32 mouse cellular contexts compared by ENCODE assay signal in genomic region chr17:86907092-86907491, GRCm38 (mm10). TPM values are rescaled to one million over a fixed set of nuclear protein-coding genes. Genes with fewer than 3 reads are reported as not detected.
DNase-seq lines count a peak whose midpoint lies in the region; ATAC-seq and TF ChIP-seq lines count a peak whose summit lies in the region.
"Had no signal": no experiment of that assay in that cellular context is flagged by ENCODE, and none has a peak within 500 bp of the region (broad histone marks: within the 10 kb centered on the region; RNA-seq: fewer than 3 reads in every experiment).

No protein-coding gene starts in this region.

- H3K27me3 ChIP-seq in forebrain, embryonic 10.5 days (ENCODE audit: poor library complexity, severe bottlenecking), result peaks cover 30% of the 10 kb centered on the region
- no peaks in the 10 kb centered on the region for H3K27me3 ChIP-seq in forebrain, embryonic 14.5 days (replicated peaks; ENCODE audit: control insufficient read depth, insufficient read depth, low read length)
- H3K27me3 ChIP-seq in liver, embryonic 11.5 days (replicated peaks; ENCODE audit: control insufficient read depth, insufficient read depth, low read length), result 0 out of 2 replicates have a peak, but pooled peaks cover 2% of the 10 kb centered on the region
- H3K27me3 ChIP-seq in liver, postnatal 0 days (ENCODE audit: insufficient read depth, low read length), result no peaks in the 10 kb centered on the region
- H3K27me3 ChIP-seq: forebrain, embryonic 15.5 days; intestine, embryonic 15.5 days had no signal

- H3K9ac ChIP-seq in forebrain, embryonic 14.5 days (ENCODE audit: low read length), result no peak overlapping the region
- no peak overlapping the region for H3K9ac ChIP-seq in liver, embryonic 11.5 days (ENCODE audit: low read depth, low read length)
- no peak overlapping the region for H3K9ac ChIP-seq in liver, postnatal 0 days (replicated peaks)
- H3K9ac ChIP-seq: forebrain, embryonic 15.5 days; heart, embryonic 12.5 days; heart, embryonic 15.5 days; hindbrain, embryonic 13.5 days; intestine, embryonic 15.5 days had no signal

- TF ChIP-seq CTCF in liver, postnatal 0 days (IDR thresholded peaks at IDR 0.05; ENCODE audit: low read depth), result no peak

- 88% methylated on average over 3 of the region's 3 CpGs for WGBS in forebrain, embryonic 10.5 days
- WGBS in forebrain, embryonic 14.5 days, result 81% methylated on average over 3 of the region's 3 CpGs
- 88% methylated on average over 3 of the region's 3 CpGs for WGBS in liver, embryonic 11.5 days
- WGBS in liver, postnatal 0 days (ENCODE audit: insufficient replicate concordance), result 85% methylated on average over 3 of the region's 3 CpGs

- ATAC-seq in forebrain, embryonic 14.5 days, result no peak
- ATAC-seq in liver, embryonic 11.5 days (replicated peaks; ENCODE audit: low FRiP score), result no peak
- ATAC-seq in liver, postnatal 0 days, result no peak
- ATAC-seq: activated CD4-positive, CD25-positive, alpha-beta regulatory T cell, adult 4 months; hindbrain, embryonic 16.5 days had no signal

- H3K36me3 ChIP-seq in forebrain, embryonic 10.5 days (replicated peaks), result no peaks in the 10 kb centered on the region
- no peaks in the 10 kb centered on the region for H3K36me3 ChIP-seq in forebrain, embryonic 14.5 days (ENCODE audit: control insufficient read depth, insufficient read depth, low read length)
- no peaks in the 10 kb centered on the region for H3K36me3 ChIP-seq in liver, embryonic 11.5 days (ENCODE audit: control insufficient read depth, insufficient read depth, low read length)
- H3K36me3 ChIP-seq in liver, postnatal 0 days (replicated peaks; ENCODE audit: insufficient read depth, low read length), result no peaks in the 10 kb centered on the region
- H3K36me3 ChIP-seq: forebrain, embryonic 15.5 days; heart, embryonic 12.5 days; heart, embryonic 15.5 days; hindbrain, embryonic 10.5 days; hindbrain, embryonic 13.5 days; intestine, embryonic 15.5 days had no signal

- DNase-seq in adrenal gland, postnatal 14 days, result peak; percentile 46
- no peak for DNase-seq in adrenal gland, adult 8-10 months
- DNase-seq in forebrain, embryonic 10.5 days (ENCODE audit: extremely low spot score, low spot score), result peak; percentile 5
- no peak for DNase-seq in forebrain, embryonic 14.5 days (ENCODE audit: low spot score)
- peak; percentile 21 for DNase-seq in liver, embryonic 11.5 days (ENCODE audit: low spot score)
- DNase-seq in liver, postnatal 0 days, result no peak
- DNase-seq in thymus, postnatal 0 days (ENCODE audit: low spot score), result no peak
- DNase-seq: cerebellum, adult 11 months; cerebellum, adult 8-10 months; cerebellum, postnatal 25 days; gastrocnemius, postnatal 10 days; gastrocnemius, postnatal 36 days; heart, adult 2 months; heart, postnatal 10 days; heart, postnatal 36 days had no signal

- H3K4me3 ChIP-seq in forebrain, embryonic 10.5 days, result no peak overlapping the region
- no peak overlapping the region for H3K4me3 ChIP-seq in forebrain, embryonic 14.5 days (ENCODE audit: low read depth, low read length)
- H3K4me3 ChIP-seq in liver, embryonic 11.5 days (ENCODE audit: low read depth, low read length), result no peak overlapping the region
- no peak overlapping the region for H3K4me3 ChIP-seq in liver, postnatal 0 days (ENCODE audit: low read depth, low read length)
- H3K4me3 ChIP-seq: forebrain, embryonic 15.5 days; heart, adult 2 months; heart, embryonic 12.5 days; heart, embryonic 15.5 days; hindbrain, embryonic 10.5 days; hindbrain, embryonic 13.5 days; intestine, embryonic 15.5 days had no signal

- no peak for TF ChIP-seq EP300 in liver, postnatal 0 days (IDR thresholded peaks at IDR 0.05; ENCODE audit: low read depth)

- no peak overlapping the region for H3K27ac ChIP-seq in forebrain, embryonic 10.5 days
- no peak overlapping the region for H3K27ac ChIP-seq in forebrain, embryonic 14.5 days (ENCODE audit: low read depth, low read length)
- no peak overlapping the region for H3K27ac ChIP-seq in liver, embryonic 11.5 days (ENCODE audit: low read depth, low read length)
- no peak overlapping the region for H3K27ac ChIP-seq in liver, postnatal 0 days (ENCODE audit: low read depth)
- H3K27ac ChIP-seq: forebrain, embryonic 15.5 days; heart, adult 2 months; heart, embryonic 15.5 days; hindbrain, embryonic 10.5 days; hindbrain, embryonic 13.5 days; intestine, embryonic 15.5 days had no signal

- H3K4me2 ChIP-seq in forebrain, embryonic 14.5 days (ENCODE audit: low read length), result no peak overlapping the region
- H3K4me2 ChIP-seq in liver, embryonic 11.5 days, result no peak overlapping the region
- no peak overlapping the region for H3K4me2 ChIP-seq in liver, postnatal 0 days (ENCODE audit: low read depth, low read length)
- H3K4me2 ChIP-seq: forebrain, embryonic 15.5 days; heart, embryonic 12.5 days; heart, embryonic 15.5 days; hindbrain, embryonic 13.5 days; intestine, embryonic 15.5 days had no signal

- no peaks in the 10 kb centered on the region for H3K9me3 ChIP-seq in forebrain, embryonic 10.5 days
- no peaks in the 10 kb centered on the region for H3K9me3 ChIP-seq in forebrain, embryonic 14.5 days (replicated peaks; ENCODE audit: control insufficient read depth, low read length)
- H3K9me3 ChIP-seq in liver, embryonic 11.5 days (ENCODE audit: control insufficient read depth, low read length), result no peaks in the 10 kb centered on the region
- H3K9me3 ChIP-seq in liver, postnatal 0 days (ENCODE audit: low read length), result no peaks in the 10 kb centered on the region
- H3K9me3 ChIP-seq: forebrain, embryonic 15.5 days; heart, embryonic 12.5 days; heart, embryonic 15.5 days; hindbrain, embryonic 10.5 days; hindbrain, embryonic 13.5 days; intestine, embryonic 15.5 days had no signal

- peaks cover 30% of the 10 kb centered on the region for H3K4me1 ChIP-seq in forebrain, embryonic 10.5 days
- peaks cover 15% of the 10 kb centered on the region; the same call in 1 of the 2 replicates for H3K4me1 ChIP-seq in forebrain, embryonic 14.5 days (ENCODE audit: control insufficient read depth, insufficient read depth, low read length)
- H3K4me1 ChIP-seq in liver, embryonic 11.5 days (replicated peaks; ENCODE audit: control insufficient read depth, insufficient read depth, low read length), result peaks cover 8% of the 10 kb centered on the region
- peaks cover 30% of the 10 kb centered on the region for H3K4me1 ChIP-seq in liver, postnatal 0 days (ENCODE audit: insufficient read depth)

RNA-seq across cellular contexts. Expression of gene Tmem247, which starts 10.1 kb away (rescaled TPM):
- not detected in 2 replicates for total RNA-seq in adrenal gland, postnatal 14 days (2021)
- total RNA-seq in adrenal gland, adult 8-10 months (2022), result not detected
- not detected in 2 replicates for polyA plus RNA-seq in forebrain, embryonic 10.5 days (2016; fragmentation: Nextera tagmentation; extraction: Ambion mirVana)
- not detected in 2 replicates for polyA plus RNA-seq in forebrain, embryonic 14.5 days (2014; fragmentation: Nextera tagmentation; extraction: Ambion mirVana)
- not detected in 2 replicates for polyA plus RNA-seq in liver, embryonic 11.5 days (2014; fragmentation: Nextera tagmentation; extraction: Ambion mirVana)
- not detected in 2 replicates for polyA plus RNA-seq in liver, postnatal 0 days (2015; fragmentation: Nextera tagmentation; extraction: Ambion mirVana)
- not detected in 2 replicates for polyA plus RNA-seq in thymus, postnatal 0 days (2015; fragmentation: Nextera tagmentation; extraction: Ambion mirVana)
- total RNA-seq: adrenal gland, postnatal 10 days; adrenal gland, postnatal 4 days; ES-E14; gastrocnemius, adult 18-20 months; gastrocnemius, postnatal 10 days; gastrocnemius, postnatal 36 days; granulocyte monocyte progenitor cell, adult 5-6 weeks; heart, adult 2 months; heart, postnatal 10 days; heart, postnatal 36 days had no signal
- polyA plus RNA-seq: activated CD4-positive, CD25-positive, alpha-beta regulatory T cell, adult 4 months; cortical plate, adult 2 months; embryonic facial prominence, embryonic 11.5 days; embryonic facial prominence, embryonic 14.5 days; forebrain, embryonic 11.5 days; forebrain, embryonic 15.5 days; heart, adult 2 months; heart, embryonic 12.5 days; heart, embryonic 15.5 days; hindbrain, embryonic 10.5 days; hindbrain, embryonic 13.5 days; hindbrain, embryonic 16.5 days; intestine, embryonic 15.5 days had no signal

RNA-seq across cellular contexts. Expression of gene Atp6v1e2, which starts 40.6 kb away (rescaled TPM):
- total RNA-seq in adrenal gland, postnatal 14 days (2021), result not detected in 2 replicates
- not detected for total RNA-seq in adrenal gland, adult 8-10 months (2022)
- not detected in 2 replicates for polyA plus RNA-seq in forebrain, embryonic 10.5 days (2016; fragmentation: Nextera tagmentation; extraction: Ambion mirVana)
- polyA plus RNA-seq in forebrain, embryonic 14.5 days (2014; fragmentation: Nextera tagmentation; extraction: Ambion mirVana), result not detected in 2 replicates
- not detected in 2 replicates for polyA plus RNA-seq in liver, embryonic 11.5 days (2014; fragmentation: Nextera tagmentation; extraction: Ambion mirVana)
- not detected in 2 replicates for polyA plus RNA-seq in liver, postnatal 0 days (2015; fragmentation: Nextera tagmentation; extraction: Ambion mirVana)
- polyA plus RNA-seq in thymus, postnatal 0 days (2015; fragmentation: Nextera tagmentation; extraction: Ambion mirVana), result not detected in 2 replicates
- total RNA-seq: adrenal gland, postnatal 10 days; adrenal gland, postnatal 4 days; ES-E14; gastrocnemius, adult 18-20 months; gastrocnemius, postnatal 10 days; gastrocnemius, postnatal 36 days; granulocyte monocyte progenitor cell, adult 5-6 weeks; heart, adult 2 months; heart, postnatal 10 days; heart, postnatal 36 days had no signal
- polyA plus RNA-seq: activated CD4-positive, CD25-positive, alpha-beta regulatory T cell, adult 4 months; cortical plate, adult 2 months; embryonic facial prominence, embryonic 11.5 days; embryonic facial prominence, embryonic 14.5 days; forebrain, embryonic 11.5 days; forebrain, embryonic 15.5 days; heart, adult 2 months; heart, embryonic 12.5 days; hindbrain, embryonic 10.5 days; hindbrain, embryonic 13.5 days; intestine, embryonic 15.5 days had no signal

RNA-seq across cellular contexts. Expression of gene Rhoq, which starts 55.8 kb away (rescaled TPM):
- 89.9 and 90.8 TPM in 2 replicates for total RNA-seq in adrenal gland, postnatal 14 days (2021)
- total RNA-seq in adrenal gland, adult 8-10 months (2022), result 10 to 100 TPM; 61.2 to 96.2 (median 72.7) TPM
- polyA plus RNA-seq in forebrain, embryonic 10.5 days (2016; fragmentation: Nextera tagmentation; extraction: Ambion mirVana), result 8.1 and 8.2 TPM in 2 replicates
- polyA plus RNA-seq in forebrain, embryonic 14.5 days (2014; fragmentation: Nextera tagmentation; extraction: Ambion mirVana), result 5.2 and 6.2 TPM in 2 replicates
- polyA plus RNA-seq in liver, embryonic 11.5 days (2014; fragmentation: Nextera tagmentation; extraction: Ambion mirVana), result 5.2 and 6.5 TPM in 2 replicates
- 1.5 and 1.6 TPM in 2 replicates for polyA plus RNA-seq in liver, postnatal 0 days (2015; fragmentation: Nextera tagmentation; extraction: Ambion mirVana)
- polyA plus RNA-seq in thymus, postnatal 0 days (2015; fragmentation: Nextera tagmentation; extraction: Ambion mirVana), result 3.1 and 3.8 TPM in 2 replicates

Comparison
In these comparisons a context has a peak if more than half of its experiments do, and no peak if none do; other contexts are left out.
1. DNase-seq: peak in adrenal gland, postnatal 14 days (single experiment), forebrain, embryonic 10.5 days (single experiment) and liver, embryonic 11.5 days (single experiment); none in adrenal gland, adult 8-10 months (single experiment), forebrain, embryonic 14.5 days (single experiment), liver, postnatal 0 days (single experiment) and thymus, postnatal 0 days (single experiment).